Mouse (Mus musculus) megakaryocyte progenitor cell, adult 5-6 weeks (primary cell): ENCODE results near the gene Rapgef4. TPM values are rescaled to one million over a fixed set of nuclear protein-coding genes. Genes with fewer than 3 reads are reported as not detected.
A peak's percentile ranks its signal among the peaks of the same experiment; 100 is the strongest.

ENCODE experiments used
- ATAC-seq: replicated peaks from 2 replicates; pipeline ENCODE4 v1.8.0; 2016; ENCODE audit warnings: mild to moderate bottlenecking, moderate TSS enrichment, inconsistent platforms; ENCODE audit not compliant: poor library complexity
- total RNA-seq, 2 experiments: library from RNA; stranded (forward) in 1 of 2; stranded (reverse) in 1 of 2; fragments of 157-497, 149-512 nt in 1 of 2; fragments of 200-1000 nt in 1 of 2; gene quantifications; 2 replicates each; pipeline versions ENCODE4 v1.2.3 to v1.2.4; 2015 to 2017

Rapgef4 gene
- total RNA-seq, 2 experiments from 2014 or later, result 0.50 to 3.8 TPM

GRCm38 (mm10) chr2:72175536-72175935 is 194.5 kb downstream of the Rapgef4 start:
- no peak for ATAC-seq

- no peak for ATAC-seq
Observed at GRCm38 (mm10) chr2:72175971-72176370, 194.9 kb downstream of the Rapgef4 start.

- ATAC-seq, result 0 out of 2 replicates have a peak, but pooled peaks have one; percentile 23
Observed at GRCm38 (mm10) chr2:72177214-72178023, 196.4 kb downstream of the Rapgef4 start.

GRCm38 (mm10) chr2:72178025-72178424 is 197.0 kb downstream of the Rapgef4 start:
- peak; percentile 55; the same call in 1 of the 2 replicates for ATAC-seq

GRCm38 (mm10) chr2:72178515-72178914 is 197.5 kb downstream of the Rapgef4 start:
- ATAC-seq, result no peak

GRCm38 (mm10) chr2:72179600-72180301 is 198.7 kb downstream of the Rapgef4 start:
- ATAC-seq, result no peak

- no peak for ATAC-seq
Observed at GRCm38 (mm10) chr2:72181443-72181842, 200.4 kb downstream of the Rapgef4 start.

- no peak for ATAC-seq
Observed at GRCm38 (mm10) chr2:72183751-72184150, 202.7 kb downstream of the Rapgef4 start.

GRCm38 (mm10) chr2:72196190-72196965 is 215.3 kb downstream of the Rapgef4 start:
- peak; percentile 88 for ATAC-seq

- peak; percentile 61 for ATAC-seq
Observed at GRCm38 (mm10) chr2:72197026-72197425, 216.0 kb downstream of the Rapgef4 start.

GRCm38 (mm10) chr2:72199451-72199850 is 218.4 kb downstream of the Rapgef4 start:
- ATAC-seq, result no peak

- ATAC-seq, result peak; percentile 38
Observed at GRCm38 (mm10) chr2:72201506-72201905, 220.5 kb downstream of the Rapgef4 start.

- peak; percentile 62 for ATAC-seq
Observed at GRCm38 (mm10) chr2:72202252-72202651, 221.2 kb downstream of the Rapgef4 start.

- peak; percentile 77 for ATAC-seq
Observed at GRCm38 (mm10) chr2:72203609-72204008, 222.6 kb downstream of the Rapgef4 start.

GRCm38 (mm10) chr2:72205869-72206268 is 224.8 kb downstream of the Rapgef4 start:
- no peak for ATAC-seq

- no peak for ATAC-seq
Observed at GRCm38 (mm10) chr2:72206530-72207248, 225.6 kb downstream of the Rapgef4 start.

- no peak for ATAC-seq
Observed at GRCm38 (mm10) chr2:72217336-72217735, 236.3 kb downstream of the Rapgef4 start.

GRCm38 (mm10) chr2:72219921-72220320 is 238.9 kb downstream of the Rapgef4 start:
- ATAC-seq, result peak; percentile 75

- peak; percentile 77 for ATAC-seq
Observed at GRCm38 (mm10) chr2:72221283-72221682, 240.2 kb downstream of the Rapgef4 start.

GRCm38 (mm10) chr2:72221706-72222105 is 240.7 kb downstream of the Rapgef4 start:
- ATAC-seq, result no peak

- ATAC-seq, result no peak
Observed at GRCm38 (mm10) chr2:72222276-72222675, 241.2 kb downstream of the Rapgef4 start.
